Mouse (Mus musculus): Measurements from ENCODE around the gene Znrf1. TPM values are rescaled to one million over a fixed set of nuclear protein-coding genes. Genes with fewer than 3 reads are reported as not detected.
A peak's percentile ranks its signal among the peaks of the same experiment; 100 is the strongest.

Gene Znrf1
- total RNA-seq, 2 experiments from 2014 or later: 168 to 171 TPM

GRCm38 (mm10) chr8:111528071-111528470 lies 7.8 kb upstream of the Znrf1 start:
- DNase-seq (ENCODE audit: extremely low spot score in 1 of 2, low spot score in 2 of 2): no peak
- intact Hi-C loops (cut with DNase I): no loop called here

- DNase-seq (ENCODE audit: extremely low spot score in 1 of 2, low spot score in 2 of 2): no peak
- intact Hi-C loops (cut with DNase I): no loop called here
These were observed 4.7 kb upstream of the Znrf1 start for GRCm38 (mm10) chr8:111531191-111531590.

- DNase-seq (ENCODE audit: extremely low spot score in 1 of 2, low spot score in 2 of 2): no peak
- intact Hi-C loops (cut with DNase I): no loop called here
These were observed 4.3 kb upstream of the Znrf1 start for GRCm38 (mm10) chr8:111531621-111532020.

- no peak for DNase-seq (ENCODE audit: extremely low spot score in 1 of 2, low spot score in 2 of 2)
- intact Hi-C loops (cut with DNase I): no loop called here
These were observed 2.4 kb upstream of the Znrf1 start for GRCm38 (mm10) chr8:111533503-111533902.

- intact Hi-C loops (cut with DNase I): loop anchor here (5.0 kb wide), 2 partner anchors 92 to 107 kb away; partner anchors contain the start of gene Zfp1
- no peak for DNase-seq (ENCODE audit: extremely low spot score in 1 of 2, low spot score in 2 of 2)
These were observed 406 bp upstream of the Znrf1 start for GRCm38 (mm10) chr8:111535491-111535890.

- intact Hi-C loops (cut with DNase I): loop anchor here (5.0 kb wide), 2 partner anchors 90 to 105 kb away; partner anchors contain the start of gene Zfp1
- peak in 1 of 2 experiments; percentile 71 for DNase-seq (ENCODE audit: extremely low spot score in 1 of 2, low spot score in 2 of 2)
These were observed 1.3 kb downstream of the Znrf1 start for GRCm38 (mm10) chr8:111536978-111537764.

GRCm38 (mm10) chr8:111537765-111538158 lies 1.9 kb downstream of the Znrf1 start:
- no peak for DNase-seq (ENCODE audit: extremely low spot score in 1 of 2, low spot score in 2 of 2)
- intact Hi-C loops (cut with DNase I): loop anchor here (5.0 kb wide), 2 partner anchors 90 to 105 kb away; partner anchors contain the start of gene Zfp1

GRCm38 (mm10) chr8:111538194-111538593 lies 2.3 kb downstream of the Znrf1 start:
- intact Hi-C loops (cut with DNase I): loop anchor here (5.0 kb wide), 2 partner anchors 89 to 104 kb away; partner anchors contain the start of gene Zfp1
- DNase-seq (ENCODE audit: extremely low spot score in 1 of 2, low spot score in 2 of 2): peak in 1 of 2 experiments; percentile 40

- intact Hi-C loops (cut with DNase I): loop anchor here (5.0 kb wide), 2 partner anchors 88 to 103 kb away; partner anchors contain the start of gene Zfp1
- no peak for DNase-seq (ENCODE audit: extremely low spot score in 1 of 2, low spot score in 2 of 2)
These were observed 3.7 kb downstream of the Znrf1 start for GRCm38 (mm10) chr8:111539422-111540076.

GRCm38 (mm10) chr8:111543712-111544380 lies 7.9 kb downstream of the Znrf1 start:
- intact Hi-C loops (cut with DNase I): no loop called here
- no peak for DNase-seq (ENCODE audit: extremely low spot score in 1 of 2, low spot score in 2 of 2)

GRCm38 (mm10) chr8:111545406-111546156 lies 9.7 kb downstream of the Znrf1 start:
- DNase-seq (ENCODE audit: extremely low spot score in 1 of 2, low spot score in 2 of 2): no peak
- intact Hi-C loops (cut with DNase I): no loop called here

- DNase-seq (ENCODE audit: extremely low spot score in 1 of 2, low spot score in 2 of 2): no peak
- intact Hi-C loops (cut with DNase I): no loop called here
These were observed 11.2 kb downstream of the Znrf1 start for GRCm38 (mm10) chr8:111547144-111547543.

- no peak for DNase-seq (ENCODE audit: extremely low spot score in 1 of 2, low spot score in 2 of 2)
- intact Hi-C loops (cut with DNase I): no loop called here
These were observed 12.3 kb downstream of the Znrf1 start for GRCm38 (mm10) chr8:111548201-111548600.

GRCm38 (mm10) chr8:111550002-111550870 lies 14.3 kb downstream of the Znrf1 start:
- intact Hi-C loops (cut with DNase I): loop anchor here (5.0 kb wide), 1 partner anchor 77 kb away; no protein-coding TSS in a partner anchor
- peak in 1 of 2 experiments; percentile 48 for DNase-seq (ENCODE audit: extremely low spot score in 1 of 2, low spot score in 2 of 2)

GRCm38 (mm10) chr8:111551511-111552130 lies 15.7 kb downstream of the Znrf1 start:
- intact Hi-C loops (cut with DNase I): loop anchor here (5.0 kb wide), 1 partner anchor 76 kb away; no protein-coding TSS in a partner anchor

GRCm38 (mm10) chr8:111561824-111562223 lies 25.9 kb downstream of the Znrf1 start:
- intact Hi-C loops (cut with DNase I): no loop called here
- DNase-seq (ENCODE audit: extremely low spot score in 1 of 2, low spot score in 2 of 2): no peak

More at GRCm38 (mm10) chr8:111551511-111552130, 15.7 kb downstream of the Znrf1 start:
- no peak for DNase-seq (ENCODE audit: extremely low spot score in 1 of 2, low spot score in 2 of 2)

- no peak for DNase-seq (ENCODE audit: extremely low spot score in 1 of 2, low spot score in 2 of 2)
- intact Hi-C loops (cut with DNase I): no loop called here
These were observed 26.4 kb downstream of the Znrf1 start for GRCm38 (mm10) chr8:111562274-111562803.
